Mouse (Mus musculus) intestine, embryonic 14.5 days (tissue): ENCODE measurements at regions not wholly inside any gene's neighbourhood (a gene's known extent, or its start where the extent isn't known, plus 50 kb on each side); places are given as distances from the start of the nearest gene placed in this dataset.
A peak's percentile ranks its signal among the peaks of the same experiment; 100 is the strongest.

Experiments
- ATAC-seq: fragments of 200-750 bp; cut with Nextera tagmentation; replicated peaks from 2 replicates; pipeline ENCODE4 v1.8.0; 2017; ENCODE audit warnings: low read depth, moderate number of reproducible peaks, moderate TSS enrichment, moderate library complexity; ENCODE audit not compliant: low FRiP score, low TSS enrichment
- DNase-seq: peaks from one replicate; pipeline ENCODE4 v3.0.0-alpha.2; 2018; ENCODE audit warnings: low spot score
- H3K27ac ChIP-seq: fragments of 300-500 bp; sonication (generic); 2 replicates; pipeline ENCODE4 v1.5.1; 2014; ENCODE audit warnings: low read depth, mild to moderate bottlenecking, control low read depth
- H3K27me3 ChIP-seq: fragments of 300-500 bp; sonication (generic); replicated peaks from 2 replicates; pipeline ENCODE4 v1.6.1; 2014; ENCODE audit warnings: low read length, control low read depth; ENCODE audit not compliant: control insufficient read depth, insufficient read depth
- H3K36me3 ChIP-seq: fragments of 300-500 bp; sonication (generic); 2 replicates; pipeline ENCODE4 v1.6.1; 2014; ENCODE audit warnings: low read length, control low read depth; ENCODE audit not compliant: control insufficient read depth, insufficient read depth
- H3K4me1 ChIP-seq: fragments of 300-500 bp; sonication (generic); replicated peaks from 2 replicates; pipeline ENCODE4 v1.6.1; 2014; ENCODE audit warnings: low read length, control low read depth, mixed read lengths; ENCODE audit not compliant: control insufficient read depth, insufficient read depth
- H3K4me2 ChIP-seq: fragments of 300-500 bp; sonication (generic); 2 replicates; pipeline ENCODE4 v1.6.1; 2014; ENCODE audit warnings: low read length
- H3K4me3 ChIP-seq: fragments of 300-500 bp; sonication (generic); 2 replicates; pipeline ENCODE4 v1.5.1; 2014; ENCODE audit warnings: low read depth, low read length, control low read depth, mixed read lengths
- H3K9ac ChIP-seq: fragments of 300-500 bp; sonication (generic); 2 replicates; pipeline ENCODE4 v1.6.1; 2014; ENCODE audit warnings: mild to moderate bottlenecking, low read length
- H3K9me3 ChIP-seq: fragments of 300-500 bp; sonication (generic); 2 replicates; pipeline ENCODE4 v1.6.1; 2016; ENCODE audit warnings: low read length, control low read depth; ENCODE audit not compliant: control insufficient read depth
- WGBS: fragments of 180-500 bp; shearing (Covaris S2); extraction: QIAGEN DNeasy Blood & Tissue Kit; methylation state at CpG from one replicate; pipeline ENCODE4 v1.1.7; 2014; 5-methylcytosine and 5-hydroxymethylcytosine counted together

DNA sequence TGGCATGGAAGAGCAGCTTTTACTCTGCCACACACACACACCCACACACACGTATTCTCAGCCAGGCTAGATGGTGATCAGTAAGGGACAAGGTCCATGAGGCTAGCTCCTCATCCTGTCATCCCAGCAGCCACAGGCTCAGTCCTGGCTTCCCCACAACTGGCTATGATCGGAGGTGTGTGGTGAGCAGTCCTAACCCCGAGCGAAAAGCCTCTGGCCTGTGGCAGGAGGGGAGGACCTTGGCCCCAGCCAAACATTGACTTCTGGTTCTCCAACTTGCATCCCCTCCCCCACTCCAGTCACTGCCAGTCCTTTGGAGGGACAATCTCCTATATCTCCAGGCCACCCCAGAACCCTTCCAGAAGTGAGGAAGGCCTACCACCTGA lies 65.2 kb upstream of the Ttc34 start:
- H3K9me3 ChIP-seq = no peaks in the 10 kb centered on the region
- H3K4me1 ChIP-seq = no peaks in the 10 kb centered on the region
- ATAC-seq = no peak
- H3K27me3 ChIP-seq = no peaks in the 10 kb centered on the region
- WGBS = 67% methylated on average over 4 of the region's 4 CpGs
- no peak overlapping the region for H3K9ac ChIP-seq
- no peak overlapping the region for H3K4me2 ChIP-seq
- H3K36me3 ChIP-seq = no peaks in the 10 kb centered on the region
- H3K27ac ChIP-seq = no peak overlapping the region
- no peak for DNase-seq
- H3K4me3 ChIP-seq = no peak overlapping the region

DNA sequence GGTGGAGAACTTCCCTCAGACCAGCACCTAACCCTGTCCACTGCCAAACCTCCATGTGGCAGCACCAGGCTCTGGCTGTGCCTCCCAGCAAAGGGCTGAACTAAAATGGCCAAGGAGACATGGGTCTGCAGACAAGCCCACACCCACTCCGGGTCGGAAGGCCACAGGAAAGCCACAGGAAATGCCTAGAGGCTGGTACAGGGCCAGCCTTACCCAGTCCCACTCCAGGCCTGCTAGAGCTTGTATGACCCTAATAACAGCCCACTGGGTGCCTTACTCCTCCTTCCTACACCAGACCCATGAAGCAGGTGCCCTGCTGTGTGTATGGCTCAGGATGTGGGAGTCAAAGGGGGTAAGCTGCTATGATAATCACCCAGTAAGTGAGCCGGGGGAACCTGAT lies 63.4 kb upstream of the Ttc34 start:
- ATAC-seq (no peak), DNase-seq (no peak)
- Histone ChIP-seq H3K36me3 (no peaks in the 10 kb centered on the region), H3K4me2 (no peak overlapping the region), H3K4me3 (no peak overlapping the region), H3K9ac (no peak overlapping the region), H3K27ac (no peak overlapping the region), H3K9me3 (no peaks in the 10 kb centered on the region), H3K27me3 (no peaks in the 10 kb centered on the region), H3K4me1 (no peaks in the 10 kb centered on the region)
- 76% methylated on average over 3 of the region's 3 CpGs for WGBS

DNA sequence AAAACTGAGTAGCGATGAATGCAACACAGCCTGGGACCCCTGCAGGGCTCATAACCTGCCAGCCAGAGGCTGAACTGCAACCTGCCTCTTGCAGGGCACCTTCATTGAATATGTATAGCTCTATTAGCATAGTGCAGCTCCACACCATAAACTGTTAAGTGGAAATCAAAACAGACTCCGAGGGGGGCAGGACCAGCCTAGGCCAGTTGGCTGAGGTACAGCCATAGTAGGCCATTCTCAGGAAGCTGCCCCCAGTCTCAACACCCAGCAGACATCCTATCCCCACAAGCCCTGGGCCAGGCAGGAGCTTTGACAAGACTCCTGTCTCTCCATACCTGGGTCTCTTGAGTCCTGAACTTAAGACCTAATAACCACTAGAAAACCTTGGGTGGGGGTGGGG lies 62.9 kb upstream of the Ttc34 start:
- WGBS = 58% methylated on average over 2 of the region's 2 CpGs
- DNase-seq = no peak
- H3K36me3 ChIP-seq = no peaks in the 10 kb centered on the region
- no peaks in the 10 kb centered on the region for H3K4me1 ChIP-seq
- H3K27me3 ChIP-seq = no peaks in the 10 kb centered on the region
- no peaks in the 10 kb centered on the region for H3K9me3 ChIP-seq
- H3K4me2 ChIP-seq = no peak overlapping the region
- H3K9ac ChIP-seq = no peak overlapping the region
- H3K4me3 ChIP-seq = no peak overlapping the region
- H3K27ac ChIP-seq = no peak overlapping the region
- no peak for ATAC-seq

DNA sequence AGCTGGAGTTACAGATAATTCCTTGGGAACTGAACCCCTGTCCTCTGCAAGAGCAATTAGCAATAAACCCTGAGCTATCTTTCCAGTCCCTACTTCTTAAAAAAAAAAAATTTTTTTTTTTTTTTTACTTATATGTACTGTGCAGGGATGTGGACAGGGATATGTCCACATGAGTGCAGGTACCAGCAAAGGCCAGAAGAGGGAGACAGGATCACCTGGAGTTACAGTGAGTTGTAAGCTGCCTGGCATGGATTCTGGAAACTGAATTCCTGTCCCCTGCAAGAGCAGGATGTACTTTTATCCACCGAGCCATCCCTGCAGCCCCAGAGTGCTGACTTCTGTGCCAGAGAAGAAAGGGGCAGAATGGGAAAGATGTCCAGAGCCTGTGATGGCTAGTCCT lies 58.4 kb upstream of the Ttc34 start:
- 97% methylated on average over 1 of the region's 1 CpGs for WGBS

DNA sequence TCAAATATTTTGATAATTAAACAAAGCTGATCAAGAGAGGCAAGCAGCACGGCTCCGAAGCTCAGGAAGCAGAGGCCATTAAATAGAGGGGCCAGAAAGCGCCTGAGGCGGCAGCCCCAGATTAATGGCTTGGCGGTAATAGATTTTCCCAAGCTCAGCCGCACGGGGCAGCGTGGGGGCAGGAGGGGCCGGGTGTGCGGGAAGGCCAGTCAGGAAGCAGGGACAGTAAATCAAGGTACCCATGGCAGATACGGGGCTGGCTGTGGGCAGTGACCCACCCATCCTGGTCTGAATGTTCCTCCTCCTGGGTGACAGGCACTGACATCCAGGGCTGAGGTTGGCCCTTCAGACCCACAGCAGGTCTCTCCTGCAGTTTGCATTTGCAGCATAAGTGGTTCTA lies 55.9 kb upstream of the Ttc34 start:
- Histone ChIP-seq H3K36me3 (no peaks in the 10 kb centered on the region), H3K27me3 (no peaks in the 10 kb centered on the region), H3K9ac (no peak overlapping the region), H3K4me3 (no peak overlapping the region), H3K4me1 (peaks cover 15% of the 10 kb centered on the region), H3K4me2 (no peak overlapping the region), H3K27ac (no peak overlapping the region), H3K9me3 (no peaks in the 10 kb centered on the region)
- 16% methylated on average over 11 of the region's 11 CpGs for WGBS
- ATAC-seq (no peak), DNase-seq (no peak)

More for the DNA sequence above, 58.4 kb upstream of the Ttc34 start:
- Histone ChIP-seq H3K4me3 (no peak overlapping the region), H3K27me3 (no peaks in the 10 kb centered on the region), H3K36me3 (no peaks in the 10 kb centered on the region), H3K9ac (no peak overlapping the region), H3K9me3 (no peaks in the 10 kb centered on the region), H3K4me1 (0 out of 2 replicates have a peak, but pooled peaks cover 5% of the 10 kb centered on the region), H3K4me2 (no peak overlapping the region), H3K27ac (no peak overlapping the region)
- ATAC-seq (no peak), DNase-seq (no peak)

DNA sequence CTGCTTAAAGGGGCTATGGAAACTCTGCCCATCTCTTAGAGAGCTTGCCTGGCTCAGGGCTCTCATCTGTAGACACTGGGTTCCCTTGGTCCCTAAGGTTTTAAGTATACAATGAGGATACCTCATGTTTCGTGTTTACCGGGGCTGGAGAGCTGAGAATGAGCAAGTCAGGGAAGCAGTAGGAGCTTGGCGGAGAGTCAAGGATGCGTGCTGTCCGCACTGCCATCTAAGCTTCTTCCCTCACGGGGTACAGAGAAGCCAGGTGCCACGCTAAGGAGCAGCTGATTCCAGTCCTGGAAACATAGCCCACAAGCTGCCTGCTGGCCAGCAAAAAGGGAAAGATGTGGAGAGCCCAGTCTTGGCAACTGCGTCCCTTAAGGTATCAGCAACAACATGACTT lies 55.0 kb upstream of the Ttc34 start:
- no peak overlapping the region for H3K27ac ChIP-seq
- 85% methylated on average over 8 of the region's 8 CpGs for WGBS
- H3K27me3 ChIP-seq = no peaks in the 10 kb centered on the region
- no peak overlapping the region for H3K4me2 ChIP-seq
- H3K9ac ChIP-seq = no peak overlapping the region
- H3K9me3 ChIP-seq = no peaks in the 10 kb centered on the region
- no peaks in the 10 kb centered on the region for H3K36me3 ChIP-seq
- H3K4me3 ChIP-seq = no peak overlapping the region
- ATAC-seq (no peak), DNase-seq (no peak)
- peaks cover 15% of the 10 kb centered on the region for H3K4me1 ChIP-seq

DNA sequence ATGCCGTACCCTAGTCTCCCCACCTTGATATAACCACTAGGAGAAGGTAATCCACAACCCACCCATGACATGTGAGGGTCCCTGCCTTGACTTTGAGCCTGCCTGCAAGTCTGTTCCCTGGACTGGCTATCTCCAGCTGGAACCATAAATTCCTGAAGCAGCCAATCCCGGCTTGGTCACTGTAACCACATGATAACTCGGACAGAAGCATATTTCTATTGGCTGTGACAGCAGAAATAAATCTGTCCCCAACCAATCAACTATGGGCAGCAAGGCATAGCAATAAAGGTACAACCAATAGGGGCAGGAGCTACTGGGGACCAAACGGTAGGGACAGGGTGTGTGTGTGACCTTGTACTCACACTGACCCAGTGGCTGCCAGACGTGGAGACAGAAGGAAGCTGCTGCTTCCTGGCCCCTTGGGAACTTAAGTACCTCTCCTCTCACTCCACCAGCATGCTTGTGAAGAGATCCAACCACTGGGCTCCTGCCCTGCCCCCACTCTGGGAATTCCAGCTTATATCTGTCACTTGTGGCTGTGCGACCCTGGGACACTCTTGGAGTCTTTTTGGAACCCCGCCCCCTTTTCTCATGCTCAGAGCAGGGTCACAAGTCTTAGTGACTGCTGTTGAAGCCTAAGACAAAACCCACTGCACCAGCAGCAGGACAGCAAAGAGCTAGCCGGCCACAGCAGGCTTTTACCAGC lies 51.8 kb upstream of the Ttc34 start:
- Histone ChIP-seq H3K36me3 (no peaks in the 10 kb centered on the region), H3K4me3 (no peak overlapping the region), H3K9me3 (no peaks in the 10 kb centered on the region), H3K4me1 (peaks cover 29% of the 10 kb centered on the region), H3K27ac (no peak overlapping the region), H3K27me3 (no peaks in the 10 kb centered on the region), H3K9ac (no peak overlapping the region), H3K4me2 (no peak overlapping the region)
- 39% methylated on average over 8 of the region's 8 CpGs for WGBS
- ATAC-seq (peak; percentile 55; the same call in 1 of the 2 replicates), DNase-seq (no peak)

DNA sequence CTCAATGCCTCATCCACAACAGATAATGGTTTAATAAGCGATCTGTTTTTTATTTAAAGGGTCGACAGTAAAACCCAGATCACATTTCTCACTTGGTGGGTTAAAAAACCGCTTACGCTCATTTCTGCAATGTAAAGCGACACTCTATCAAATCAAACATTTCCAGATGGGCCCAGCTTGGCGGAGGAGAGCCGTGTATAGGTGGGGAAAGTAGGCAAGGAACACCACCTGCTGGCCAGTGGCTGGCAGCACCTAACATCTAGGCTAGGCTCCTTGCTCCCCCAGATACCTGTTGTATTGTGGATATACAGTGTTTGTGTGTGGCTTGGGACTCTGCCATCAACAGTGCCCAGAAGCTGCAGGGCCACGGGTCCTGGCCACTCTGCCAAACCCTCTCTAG lies 50.1 kb upstream of the Ttc34 start:
- Histone ChIP-seq H3K27ac (no peak overlapping the region), H3K4me1 (peaks cover 24% of the 10 kb centered on the region), H3K4me3 (no peak overlapping the region), H3K9me3 (no peaks in the 10 kb centered on the region), H3K36me3 (no peaks in the 10 kb centered on the region), H3K27me3 (no peaks in the 10 kb centered on the region), H3K9ac (no peak overlapping the region), H3K4me2 (no peak overlapping the region)
- no peak for DNase-seq
- ATAC-seq = no peak
- 49% methylated on average over 8 of the region's 8 CpGs for WGBS
